Mouse (Mus musculus): ENCODE data around the gene Vstm4. TPM values are rescaled to one million over a fixed set of nuclear protein-coding genes. Genes with fewer than 3 reads are reported as not detected.

Vstm4 gene
- total RNA-seq, 2 experiments from 2014 or later, result not detected

GRCm38 (mm10) chr14:32858941-32859510, 2.5 kb downstream of the Vstm4 start:
- no peak for ATAC-seq (replicated peaks; ENCODE audit: poor library complexity, severe bottlenecking)

DNA sequence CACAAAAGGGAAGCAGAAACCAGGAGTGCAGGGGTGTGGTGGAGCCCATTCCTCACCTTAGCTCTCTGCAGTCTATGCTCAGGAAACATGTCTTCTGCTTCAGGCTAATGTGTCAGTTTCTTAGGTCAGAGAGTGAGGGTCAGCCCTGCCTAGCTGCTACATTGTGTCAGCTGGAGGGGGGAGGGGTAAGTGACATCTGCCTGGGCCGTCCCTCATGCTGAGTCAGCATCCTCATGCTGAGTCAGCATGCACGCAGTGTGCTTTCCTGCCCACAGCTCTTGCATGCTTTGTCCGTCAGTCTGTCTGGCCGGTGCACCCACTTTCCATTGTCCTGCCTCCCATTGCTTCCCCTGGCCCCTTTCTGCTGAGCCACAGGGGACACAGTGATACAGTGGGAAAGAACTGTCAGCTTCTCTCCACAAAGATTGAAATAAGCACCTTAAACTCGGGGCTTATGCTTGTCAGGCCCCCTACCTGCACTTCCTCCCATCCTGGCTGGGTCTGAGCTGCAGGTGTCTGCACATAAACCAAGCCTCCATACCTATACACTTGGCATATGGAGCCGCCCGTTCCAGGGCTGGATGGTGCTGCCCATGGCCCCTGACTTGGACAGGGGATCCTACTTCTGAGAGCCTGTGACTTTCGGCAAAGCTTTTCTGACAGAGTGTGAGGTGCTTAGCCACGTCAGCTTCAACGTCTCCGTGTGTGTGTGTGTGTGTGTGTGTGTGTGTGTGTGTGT, 3.4 kb downstream of the Vstm4 start:
- no peak for ATAC-seq (replicated peaks; ENCODE audit: poor library complexity, severe bottlenecking)

DNA sequence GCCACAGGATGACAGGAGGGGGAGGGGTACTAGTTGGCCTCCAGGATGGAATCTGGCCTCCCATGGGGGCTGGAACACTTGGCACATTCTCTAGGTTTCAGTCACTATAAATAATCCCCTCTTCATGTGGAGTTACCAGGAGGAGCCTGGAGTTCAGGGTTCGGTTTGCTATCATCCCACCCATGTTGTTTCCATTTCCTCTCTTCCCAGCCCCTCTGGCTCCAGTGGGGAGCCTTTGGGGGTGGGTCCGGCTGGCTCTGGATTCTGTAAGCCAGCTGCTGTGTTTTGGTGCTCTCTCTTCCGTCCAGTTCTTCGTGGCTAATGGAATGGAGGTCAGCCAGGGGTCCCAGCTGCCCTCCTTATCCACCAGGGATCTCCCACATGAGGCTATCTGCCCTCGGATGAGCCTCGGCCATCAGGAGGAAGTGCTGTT, 4.6 kb downstream of the Vstm4 start:
- ATAC-seq (replicated peaks; ENCODE audit: poor library complexity, severe bottlenecking), result no peak

GRCm38 (mm10) chr14:32861656-32862055, 5.1 kb downstream of the Vstm4 start:
- ATAC-seq (replicated peaks; ENCODE audit: poor library complexity, severe bottlenecking), result no peak

DNA sequence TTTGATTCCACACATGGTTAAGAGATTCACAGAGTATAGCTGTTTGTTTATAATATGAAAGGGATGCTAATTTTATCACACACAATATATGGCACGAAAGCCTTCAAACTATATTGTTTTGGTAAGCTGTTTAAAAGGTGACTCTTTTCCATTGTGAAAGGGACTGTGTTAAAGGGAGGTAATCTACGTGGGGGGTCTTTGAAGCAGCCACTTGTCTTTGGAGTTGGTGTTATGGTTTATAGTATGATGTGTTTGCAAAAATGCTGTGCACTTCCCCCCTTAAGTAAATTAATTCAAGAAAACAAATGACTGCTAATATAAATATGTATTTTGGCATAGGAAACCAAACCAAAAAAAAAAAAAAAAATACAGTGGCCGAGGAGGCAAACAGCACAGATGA, 8.8 kb downstream of the Vstm4 start:
- ATAC-seq (replicated peaks; ENCODE audit: poor library complexity, severe bottlenecking), result no peak

- ATAC-seq (replicated peaks; ENCODE audit: poor library complexity, severe bottlenecking), result no peak
Observed at GRCm38 (mm10) chr14:32871963-32872362, 15.4 kb downstream of the Vstm4 start.

- no peak for ATAC-seq (replicated peaks; ENCODE audit: poor library complexity, severe bottlenecking)
Observed at GRCm38 (mm10) chr14:32877549-32877948, 21.0 kb downstream of the Vstm4 start.

DNA sequence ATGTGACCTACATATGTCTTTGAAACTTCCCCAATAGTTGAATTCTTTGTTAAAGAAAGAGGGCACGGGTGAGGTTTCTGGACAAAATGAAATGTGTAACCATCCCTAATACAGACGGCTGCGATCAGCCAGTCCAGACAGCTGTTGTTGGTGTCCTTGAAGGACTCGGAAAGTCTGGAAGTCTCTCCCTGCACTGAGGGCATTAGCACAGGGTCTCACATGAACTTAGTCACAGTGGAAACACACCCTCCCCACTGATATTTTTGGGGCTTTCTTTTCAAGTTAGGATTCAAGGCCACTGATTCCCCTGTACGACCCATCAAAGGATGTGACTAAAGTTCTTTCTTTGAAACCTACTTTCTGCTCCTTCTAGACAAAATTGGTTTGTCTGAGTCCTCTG, 23.8 kb downstream of the Vstm4 start:
- ATAC-seq (replicated peaks; ENCODE audit: poor library complexity, severe bottlenecking), result no peak

- no peak for ATAC-seq (replicated peaks; ENCODE audit: poor library complexity, severe bottlenecking)
Observed at GRCm38 (mm10) chr14:32881693-32882092, 25.1 kb downstream of the Vstm4 start.

DNA sequence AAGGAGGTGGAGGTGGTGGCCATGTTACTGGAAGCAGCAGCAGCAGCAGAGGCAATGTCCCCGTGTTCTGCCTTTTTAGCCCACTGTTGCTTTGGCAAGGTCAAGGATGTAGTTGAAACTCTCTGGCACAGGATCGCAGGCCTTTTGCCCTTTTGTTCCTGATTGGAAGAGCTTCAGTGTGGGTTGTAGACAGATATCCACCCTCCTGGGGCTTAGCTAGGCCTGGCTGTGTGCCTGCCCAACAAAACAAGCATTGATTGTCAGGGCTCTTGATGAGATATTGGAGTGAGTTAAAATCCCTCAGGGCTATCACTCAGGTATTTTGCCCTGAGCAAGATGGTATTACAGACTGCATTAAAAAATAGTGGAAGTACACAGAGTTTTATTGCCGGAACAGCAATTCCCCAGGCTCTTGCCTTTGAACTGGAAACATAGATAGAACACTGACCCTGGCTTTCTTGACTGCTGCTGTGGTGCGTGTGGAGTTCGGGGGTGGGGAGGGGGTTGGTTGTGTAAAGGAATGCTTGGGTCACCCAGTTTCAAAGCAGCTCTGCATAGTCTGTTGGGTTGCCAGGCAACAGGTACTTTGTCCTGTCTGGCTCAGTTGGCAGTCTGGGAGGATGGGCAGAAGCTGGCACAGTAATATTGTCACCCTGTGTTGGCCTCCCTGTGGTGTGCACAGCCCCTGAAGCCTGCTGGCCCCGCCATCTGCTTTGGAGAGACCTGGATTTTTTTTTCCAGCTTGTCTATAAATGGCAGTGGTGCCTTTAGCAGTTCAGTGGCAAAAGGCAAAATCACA, 32.5 kb downstream of the Vstm4 start:
- ATAC-seq (replicated peaks; ENCODE audit: poor library complexity, severe bottlenecking), result no peak

DNA sequence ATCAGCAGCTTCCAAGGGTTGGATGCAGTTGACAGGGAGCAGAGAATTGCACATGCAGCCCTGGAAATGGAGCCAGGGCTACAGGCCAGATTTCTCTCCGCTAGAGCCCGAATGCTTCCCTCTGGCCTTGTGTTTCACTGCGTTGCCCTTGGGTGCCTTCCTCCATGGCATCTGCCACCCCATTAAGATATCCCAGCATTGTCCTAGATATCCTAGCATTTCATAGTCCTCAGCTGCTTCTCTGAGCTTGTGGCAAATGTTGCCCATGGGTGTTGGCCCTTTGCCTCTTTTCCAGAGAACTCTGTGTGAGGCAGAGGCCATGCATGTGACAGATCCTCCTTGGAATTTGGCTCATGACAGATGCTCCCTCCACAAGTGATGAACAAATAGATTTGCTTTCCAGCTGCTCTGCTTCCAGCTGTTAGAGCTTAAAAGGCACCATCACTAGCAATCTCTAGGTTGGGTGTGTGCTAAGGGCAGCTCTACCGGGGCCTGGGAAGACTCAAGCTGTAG, 37.8 kb downstream of the Vstm4 start:
- no peak for ATAC-seq (replicated peaks; ENCODE audit: poor library complexity, severe bottlenecking)

- no peak for ATAC-seq (replicated peaks; ENCODE audit: poor library complexity, severe bottlenecking)
Observed at GRCm38 (mm10) chr14:32894878-32895277, 38.3 kb downstream of the Vstm4 start.

GRCm38 (mm10) chr14:32896896-32897295, 40.3 kb downstream of the Vstm4 start:
- ATAC-seq (replicated peaks; ENCODE audit: poor library complexity, severe bottlenecking), result no peak

- ATAC-seq (replicated peaks; ENCODE audit: poor library complexity, severe bottlenecking), result no peak
Observed at GRCm38 (mm10) chr14:32903203-32903602, 46.6 kb downstream of the Vstm4 start.

GRCm38 (mm10) chr14:32906545-32906944, 50.0 kb downstream of the Vstm4 start:
- no peak for ATAC-seq (replicated peaks; ENCODE audit: poor library complexity, severe bottlenecking)

DNA sequence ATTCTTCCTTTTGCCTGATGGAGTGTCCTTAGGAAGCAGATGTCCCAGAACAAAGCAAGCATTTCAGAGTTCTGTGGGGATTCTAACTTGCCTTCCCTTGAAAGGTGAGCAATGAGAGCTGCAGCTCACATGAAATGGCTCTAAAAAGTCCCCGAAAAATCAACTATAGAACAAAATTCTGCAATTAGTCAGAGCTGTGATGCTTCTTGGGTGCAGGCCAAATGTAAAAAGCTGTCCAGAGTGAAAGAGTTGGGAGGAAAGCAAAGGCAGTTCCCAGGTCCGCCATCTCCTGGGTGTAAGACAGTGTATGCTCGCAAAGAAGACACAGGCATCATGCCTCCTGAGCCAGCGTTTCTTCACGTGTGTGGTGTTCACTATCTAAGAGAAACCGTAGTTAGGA, 52.6 kb downstream of the Vstm4 start:
- ATAC-seq (replicated peaks; ENCODE audit: poor library complexity, severe bottlenecking), result no peak

GRCm38 (mm10) chr14:32911187-32911586, 54.6 kb downstream of the Vstm4 start:
- ATAC-seq (replicated peaks; ENCODE audit: poor library complexity, severe bottlenecking), result no peak

GRCm38 (mm10) chr14:32915360-32915759, 58.8 kb downstream of the Vstm4 start:
- no peak for ATAC-seq (replicated peaks; ENCODE audit: poor library complexity, severe bottlenecking)

- ATAC-seq (replicated peaks; ENCODE audit: poor library complexity, severe bottlenecking), result no peak
Observed at GRCm38 (mm10) chr14:32917919-32918318, 61.4 kb downstream of the Vstm4 start.

- no peak for ATAC-seq (replicated peaks; ENCODE audit: poor library complexity, severe bottlenecking)
Observed at GRCm38 (mm10) chr14:32923871-32924270, 67.3 kb downstream of the Vstm4 start.

DNA sequence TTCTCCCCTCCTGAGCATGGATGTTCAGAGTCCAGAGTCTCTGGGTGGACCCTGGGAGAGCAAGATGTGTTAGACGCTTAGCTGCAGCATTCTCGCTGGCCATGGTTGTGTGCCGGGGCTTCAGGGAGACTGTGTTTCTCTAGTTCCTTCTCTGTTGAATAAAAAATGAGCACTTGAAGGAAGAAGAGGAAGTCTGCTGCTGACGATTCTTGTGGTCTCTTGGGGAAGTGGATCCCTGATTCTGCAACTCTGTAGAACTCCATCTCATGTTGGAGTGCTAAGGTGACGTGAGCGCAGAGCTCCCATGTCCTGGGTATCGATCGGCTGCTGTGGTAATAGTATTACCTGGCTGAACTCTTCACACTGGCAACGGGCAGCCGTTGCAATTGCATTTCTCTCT, 75.2 kb downstream of the Vstm4 start:
- peak; percentile 88 for ATAC-seq (replicated peaks; ENCODE audit: poor library complexity, severe bottlenecking)
